Mouse (Mus musculus) liver, embryonic 12.5 days (tissue): ENCODE measurements around the gene Atg2b. TPM values are rescaled to one million over a fixed set of nuclear protein-coding genes. Genes with fewer than 3 reads are reported as not detected.

ENCODE experiments used
- ATAC-seq: fragments of 200-750 bp; cut with Nextera tagmentation; 2 replicates; pipeline ENCODE4 v1.8.0; 2017; ENCODE audit warnings: moderate number of reproducible peaks, mild to moderate bottlenecking, moderate library complexity
- H3K27ac ChIP-seq: fragments of 300-500 bp; sonication (generic); 2 replicates; pipeline ENCODE4 v1.5.1; 2016; ENCODE audit warnings: mild to moderate bottlenecking
- H3K27me3 ChIP-seq: fragments of 300-500 bp; sonication (generic); replicated peaks from 2 replicates; pipeline ENCODE4 v1.6.1; 2016; ENCODE audit warnings: mild to moderate bottlenecking, moderate library complexity
- H3K36me3 ChIP-seq: fragments of 300-500 bp; sonication (generic); 2 replicates; pipeline ENCODE4 v1.6.1; 2016; ENCODE audit warnings: mild to moderate bottlenecking, moderate library complexity
- H3K4me1 ChIP-seq: fragments of 300-500 bp; sonication (generic); 2 replicates; pipeline ENCODE4 v1.6.1; 2016
- H3K4me2 ChIP-seq: fragments of 300-500 bp; sonication (generic); 2 replicates; pipeline ENCODE4 v1.6.1; 2016; ENCODE audit warnings: mild to moderate bottlenecking, moderate library complexity
- H3K4me3 ChIP-seq: fragments of 300-500 bp; sonication (generic); 2 replicates; pipeline ENCODE4 v1.5.1; 2016; ENCODE audit warnings: mild to moderate bottlenecking, moderate library complexity
- H3K9ac ChIP-seq: fragments of 300-500 bp; sonication (generic); 2 replicates; pipeline ENCODE4 v1.6.1; 2016; ENCODE audit warnings: mild to moderate bottlenecking, moderate library complexity
- H3K9me3 ChIP-seq: fragments of 300-500 bp; sonication (generic); replicated peaks from 2 replicates; pipeline ENCODE4 v1.6.1; 2016; ENCODE audit warnings: mild to moderate bottlenecking, moderate library complexity
- WGBS: fragments of 180-500 bp; shearing (Covaris S2); methylation state at CpG from one replicate; pipeline ENCODE4 v1.1.7; 2016; ENCODE audit not compliant: insufficient replicate concordance; 5-methylcytosine and 5-hydroxymethylcytosine counted together
- polyA plus RNA-seq: library from polyadenylated mRNA; unstranded; fragments of >200 nt; fragmentation: Nextera tagmentation; extraction: Ambion mirVana; gene quantifications from 2 replicates; pipeline ENCODE4 v1.2.1, GENCODE M21; 2016

The Atg2b gene
- polyA plus RNA-seq, 1 experiment from 2014 or later, result 14.4 TPM

GRCm38 (mm10) chr12:105611045-105611444 is 74.0 kb downstream of the Atg2b start:
- WGBS, result 80% methylated on average over 2 of the region's 2 CpGs
- no peak for ATAC-seq
- H3K36me3 ChIP-seq, result peaks cover 19% of the 10 kb centered on the region

DNA sequence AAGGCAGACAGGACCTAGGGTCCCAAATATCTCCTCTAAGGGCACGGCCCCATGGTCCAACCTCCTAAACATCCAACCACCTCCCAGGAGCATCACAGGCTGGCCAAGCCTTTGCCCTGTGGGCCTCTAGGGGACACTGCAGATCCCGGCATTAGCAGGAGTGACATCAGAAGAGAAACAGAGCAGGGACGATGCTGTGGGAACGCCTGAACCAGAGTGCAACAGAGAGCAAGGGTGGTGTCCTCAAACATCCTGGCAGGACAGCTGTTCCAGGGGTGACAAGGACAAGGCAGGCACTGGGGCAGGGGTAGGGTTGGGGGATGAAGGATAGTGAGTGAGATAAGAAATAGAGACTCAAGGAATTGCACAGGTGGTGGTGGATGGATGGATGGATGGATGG is 78.1 kb downstream of the Atg2b start:
- Histone ChIP-seq H3K27me3 (no peaks in the 10 kb centered on the region), H3K4me3 (no peak overlapping the region), H3K4me2 (no peak overlapping the region), H3K4me1 (no peaks in the 10 kb centered on the region), H3K36me3 (no peaks in the 10 kb centered on the region), H3K27ac (no peak overlapping the region), H3K9me3 (no peaks in the 10 kb centered on the region), H3K9ac (no peak overlapping the region)
- whole genome bisulfite sequencing, result 56% methylated on average over 4 of the region's 4 CpGs
- ATAC-seq, result no peak

More at GRCm38 (mm10) chr12:105611045-105611444, 74.0 kb downstream of the Atg2b start:
- no peaks in the 10 kb centered on the region for H3K27me3 ChIP-seq
- H3K9ac ChIP-seq, result no peak overlapping the region
- no peak overlapping the region for H3K4me2 ChIP-seq
- H3K27ac ChIP-seq, result no peak overlapping the region
- no peak overlapping the region for H3K4me3 ChIP-seq
- no peaks in the 10 kb centered on the region for H3K4me1 ChIP-seq
- H3K9me3 ChIP-seq, result no peaks in the 10 kb centered on the region

DNA sequence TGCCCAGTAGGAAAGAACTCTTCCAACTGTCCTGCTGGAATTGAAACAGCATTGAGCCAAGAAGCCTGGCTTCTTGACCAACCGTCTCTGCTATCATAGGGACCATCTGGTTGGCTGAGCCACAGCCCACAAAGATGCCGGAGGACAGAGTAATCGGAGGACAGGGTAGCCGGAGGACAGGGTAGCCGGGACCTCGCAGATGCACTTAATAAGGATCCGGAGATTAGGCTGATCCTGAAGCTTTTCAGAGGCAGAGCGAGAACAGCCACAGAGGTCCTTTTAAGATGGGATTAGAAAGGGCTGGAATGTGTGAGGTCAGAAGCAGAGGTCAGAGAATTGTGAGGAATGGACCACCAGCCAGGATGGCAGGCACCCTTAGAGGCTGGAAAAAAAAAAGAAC is 79.8 kb downstream of the Atg2b start:
- H3K4me2 ChIP-seq, result no peak overlapping the region
- H3K27me3 ChIP-seq, result no peaks in the 10 kb centered on the region
- no peaks in the 10 kb centered on the region for H3K36me3 ChIP-seq
- no peak overlapping the region for H3K9ac ChIP-seq
- WGBS, result 65% methylated on average over 8 of the region's 8 CpGs
- H3K9me3 ChIP-seq, result no peaks in the 10 kb centered on the region
- H3K27ac ChIP-seq, result no peak overlapping the region
- H3K4me3 ChIP-seq, result no peak overlapping the region
- ATAC-seq, result no peak
- no peaks in the 10 kb centered on the region for H3K4me1 ChIP-seq

- 84% methylated on average over 11 of the region's 11 CpGs for WGBS
Observed at GRCm38 (mm10) chr12:105603904-105604303, 81.1 kb downstream of the Atg2b start.

DNA sequence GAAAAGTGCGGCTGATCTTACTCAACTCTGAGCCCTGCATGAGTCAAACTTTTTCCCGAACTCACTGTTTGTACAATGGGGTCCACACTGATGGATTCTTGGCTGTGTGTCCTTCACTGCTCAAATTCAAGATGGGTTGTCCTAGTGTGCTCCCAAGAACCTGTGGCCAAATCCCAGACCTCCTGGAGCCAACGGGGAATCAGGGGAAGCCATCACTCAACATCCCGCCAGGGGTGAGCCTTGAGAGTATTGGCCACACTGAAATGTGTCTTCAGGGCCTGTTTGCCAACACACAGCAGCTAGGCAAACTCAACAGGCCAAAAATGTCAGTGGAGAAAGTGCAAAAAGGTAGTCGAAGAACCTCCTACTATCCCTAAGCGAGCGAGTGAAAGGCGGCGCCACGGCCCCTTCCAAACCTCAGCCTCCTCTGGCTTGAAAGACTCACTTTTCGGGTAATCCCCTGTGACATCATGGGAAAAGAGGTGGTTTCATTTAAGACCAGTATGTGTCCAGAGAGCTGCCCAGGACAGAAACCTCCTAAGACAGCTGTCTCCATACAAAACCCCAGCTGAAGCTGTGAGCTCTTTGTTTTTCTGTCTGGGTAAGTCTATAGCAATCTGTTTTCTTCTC is 82.3 kb downstream of the Atg2b start, which contains the start of gene Bdkrb1:
Gene Bdkrb1 (plus strand): TSS at position 505 of the 630 bp plus-strand sequence.
- H3K36me3 ChIP-seq, result no peaks in the 10 kb centered on the region
- ATAC-seq, result no peak
- H3K27ac ChIP-seq, result no peak within 1 kb of the TSS
- H3K4me3 ChIP-seq, result no peak within 1 kb of the TSS
- no peak within 1 kb of the TSS for H3K9ac ChIP-seq
- H3K27me3 ChIP-seq, result no peaks in the 10 kb centered on the region
- no peaks in the 10 kb centered on the region for H3K9me3 ChIP-seq
- H3K4me1 ChIP-seq, result no peaks in the 10 kb centered on the region
- H3K4me2 ChIP-seq, result no peak within 1 kb of the TSS
- WGBS, result 82% methylated on average over 11 of the region's 11 CpGs

More at GRCm38 (mm10) chr12:105603904-105604303, 81.1 kb downstream of the Atg2b start:
- Histone ChIP-seq H3K4me3 (no peak overlapping the region), H3K36me3 (no peaks in the 10 kb centered on the region), H3K9me3 (no peaks in the 10 kb centered on the region), H3K4me2 (no peak overlapping the region), H3K9ac (no peak overlapping the region), H3K27me3 (no peaks in the 10 kb centered on the region), H3K4me1 (no peaks in the 10 kb centered on the region), H3K27ac (no peak overlapping the region)
- no peak for ATAC-seq

DNA sequence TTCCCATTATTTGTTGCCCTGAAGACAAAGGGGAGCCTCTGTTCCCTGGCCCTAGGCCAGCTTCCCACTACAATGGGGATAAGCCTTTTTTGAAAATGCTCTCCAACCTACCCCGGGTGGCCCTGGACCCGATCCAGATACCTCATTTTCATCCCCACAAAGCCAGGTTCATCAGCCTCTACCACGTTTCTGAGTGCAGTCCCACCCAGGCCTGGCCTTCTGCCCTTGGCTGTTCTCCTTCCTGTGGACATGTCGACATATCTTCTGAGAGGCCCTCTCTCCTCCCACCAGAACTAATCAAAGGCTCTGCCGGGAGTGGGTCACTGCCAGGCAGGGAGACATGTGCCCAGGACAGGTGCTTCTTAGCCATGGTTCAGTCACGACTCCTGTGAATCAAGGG is 83.4 kb downstream of the Atg2b start:
- no peak overlapping the region for H3K4me2 ChIP-seq
- no peak overlapping the region for H3K4me3 ChIP-seq
- no peak overlapping the region for H3K9ac ChIP-seq
- no peak for ATAC-seq
- 70% methylated on average over 6 of the region's 6 CpGs for WGBS
- no peaks in the 10 kb centered on the region for H3K4me1 ChIP-seq
- no peaks in the 10 kb centered on the region for H3K9me3 ChIP-seq
- no peak overlapping the region for H3K27ac ChIP-seq
- no peaks in the 10 kb centered on the region for H3K36me3 ChIP-seq
- H3K27me3 ChIP-seq, result no peaks in the 10 kb centered on the region

DNA sequence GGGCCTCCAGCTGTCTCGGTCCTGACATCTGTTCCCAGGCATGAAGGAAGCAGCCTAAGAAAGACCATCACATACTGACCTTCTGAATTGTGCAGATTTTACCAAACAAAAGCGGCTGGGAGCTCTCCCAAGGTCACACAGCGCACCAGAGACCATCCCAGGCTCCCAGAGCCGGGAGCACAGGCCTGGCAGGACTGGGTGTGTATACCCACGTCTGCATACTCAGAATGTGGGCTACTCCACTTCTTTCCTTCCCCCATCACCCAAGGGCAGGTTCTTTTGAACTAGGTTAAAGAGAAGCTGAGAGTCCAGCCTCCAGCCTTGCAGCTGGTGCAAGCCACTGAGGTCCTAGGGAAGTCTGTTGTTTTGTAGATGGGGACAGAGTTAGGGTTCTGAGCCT is 85.9 kb downstream of the Atg2b start:
- ATAC-seq, result no peak
- Histone ChIP-seq H3K4me2 (no peak overlapping the region), H3K36me3 (no peaks in the 10 kb centered on the region), H3K9me3 (no peaks in the 10 kb centered on the region), H3K4me3 (no peak overlapping the region), H3K27ac (no peak overlapping the region), H3K27me3 (no peaks in the 10 kb centered on the region), H3K9ac (no peak overlapping the region), H3K4me1 (no peaks in the 10 kb centered on the region)
- 64% methylated on average over 5 of the region's 5 CpGs for WGBS

DNA sequence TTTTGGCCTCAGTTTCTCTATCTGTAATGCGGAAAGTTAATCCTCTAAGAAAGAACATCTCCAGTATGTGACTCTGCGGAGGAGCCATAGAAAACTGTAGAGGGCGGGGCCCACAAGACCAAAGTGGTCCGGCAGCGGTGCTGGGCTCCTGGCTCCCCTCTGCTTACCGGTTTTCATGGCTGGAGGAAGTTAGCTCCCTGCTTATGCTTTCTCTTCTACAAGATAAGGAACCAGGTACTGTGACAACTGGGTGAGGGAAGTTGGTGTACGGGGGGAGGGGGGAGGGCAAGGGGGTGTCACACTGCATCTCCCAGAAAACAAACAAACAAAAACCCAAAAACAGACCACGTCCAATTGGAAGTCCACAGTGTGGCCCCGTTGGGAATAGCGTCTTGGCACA is 86.5 kb downstream of the Atg2b start:
- no peak for ATAC-seq
- WGBS, result 51% methylated on average over 10 of the region's 10 CpGs
- no peak overlapping the region for H3K4me2 ChIP-seq
- H3K9ac ChIP-seq, result no peak overlapping the region
- no peaks in the 10 kb centered on the region for H3K9me3 ChIP-seq
- H3K27ac ChIP-seq, result no peak overlapping the region
- no peak overlapping the region for H3K4me3 ChIP-seq
- no peaks in the 10 kb centered on the region for H3K4me1 ChIP-seq
- H3K36me3 ChIP-seq, result no peaks in the 10 kb centered on the region
- H3K27me3 ChIP-seq, result no peaks in the 10 kb centered on the region

GRCm38 (mm10) chr12:105597135-105597534 is 87.9 kb downstream of the Atg2b start:
- Histone ChIP-seq H3K4me1 (no peaks in the 10 kb centered on the region), H3K9me3 (no peaks in the 10 kb centered on the region), H3K9ac (no peak overlapping the region), H3K36me3 (no peaks in the 10 kb centered on the region), H3K27me3 (no peaks in the 10 kb centered on the region), H3K4me3 (no peak overlapping the region), H3K27ac (no peak overlapping the region), H3K4me2 (no peak overlapping the region)
- ATAC-seq, result 0 out of 2 replicates have a peak, but pooled peaks have one; percentile 14
- WGBS, result 79% methylated on average over 8 of the region's 8 CpGs

DNA sequence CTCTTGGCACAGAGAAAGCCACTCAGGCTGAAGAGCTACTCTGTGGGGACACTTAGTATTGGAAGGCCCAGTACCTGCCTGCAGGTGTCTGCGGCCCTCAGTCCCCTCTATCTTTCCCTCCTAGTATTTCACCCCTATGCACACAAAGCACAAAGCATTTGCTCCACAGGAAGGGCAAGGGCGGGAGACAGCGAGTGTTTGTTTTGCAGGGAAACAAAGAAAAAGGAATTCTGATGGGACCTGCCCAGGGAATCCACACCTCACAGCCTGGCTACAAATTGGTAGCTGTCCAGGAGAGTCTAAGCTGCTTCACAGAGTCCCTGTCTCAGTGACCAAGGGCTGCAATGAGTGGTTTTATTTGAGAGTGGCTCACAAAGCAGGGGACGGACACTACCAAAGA is 91.5 kb downstream of the Atg2b start:
- H3K9ac ChIP-seq, result no peak overlapping the region
- H3K4me2 ChIP-seq, result no peak overlapping the region
- no peak overlapping the region for H3K27ac ChIP-seq
- no peaks in the 10 kb centered on the region for H3K27me3 ChIP-seq
- no peaks in the 10 kb centered on the region for H3K4me1 ChIP-seq
- WGBS, result 57% methylated on average over 4 of the region's 4 CpGs
- ATAC-seq, result no peak
- no peak overlapping the region for H3K4me3 ChIP-seq
- H3K36me3 ChIP-seq, result no peaks in the 10 kb centered on the region
- no peaks in the 10 kb centered on the region for H3K9me3 ChIP-seq

- Histone ChIP-seq H3K4me1 (no peaks in the 10 kb centered on the region), H3K27me3 (no peaks in the 10 kb centered on the region), H3K4me2 (no peak overlapping the region), H3K9ac (no peak overlapping the region), H3K27ac (no peak overlapping the region), H3K9me3 (no peaks in the 10 kb centered on the region), H3K4me3 (no peak overlapping the region), H3K36me3 (no peaks in the 10 kb centered on the region)
- 86% methylated on average over 23 of the region's 23 CpGs for WGBS
- ATAC-seq, result no peak
Observed at GRCm38 (mm10) chr12:105592361-105592761, 92.7 kb downstream of the Atg2b start.

DNA sequence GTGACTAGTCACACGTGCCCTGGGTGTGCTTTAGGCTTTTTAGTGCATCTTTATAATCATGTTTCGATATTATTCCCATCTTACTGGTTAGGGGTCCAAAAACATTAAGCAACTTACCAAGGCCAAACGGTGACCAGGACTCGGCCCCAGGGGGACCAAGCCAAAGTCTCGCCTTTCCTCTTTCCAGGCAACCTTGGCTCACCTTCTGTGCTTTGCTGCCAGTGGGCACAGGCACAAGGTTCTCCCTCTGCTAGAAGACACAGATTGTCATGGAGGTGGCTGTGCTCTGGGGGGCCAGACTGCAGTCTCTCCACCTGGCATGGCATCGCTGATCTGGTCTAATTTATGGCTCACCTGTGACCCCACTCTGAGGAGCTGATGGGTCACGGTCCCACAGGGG is 94.2 kb downstream of the Atg2b start:
- no peak overlapping the region for H3K4me3 ChIP-seq
- WGBS, result 69% methylated on average over 7 of the region's 7 CpGs
- ATAC-seq, result no peak
- no peak overlapping the region for H3K27ac ChIP-seq
- no peak overlapping the region for H3K9ac ChIP-seq
- H3K27me3 ChIP-seq, result peaks cover 11% of the 10 kb centered on the region
- H3K4me1 ChIP-seq, result no peaks in the 10 kb centered on the region
- H3K4me2 ChIP-seq, result no peak overlapping the region
- no peaks in the 10 kb centered on the region for H3K9me3 ChIP-seq
- no peaks in the 10 kb centered on the region for H3K36me3 ChIP-seq

DNA sequence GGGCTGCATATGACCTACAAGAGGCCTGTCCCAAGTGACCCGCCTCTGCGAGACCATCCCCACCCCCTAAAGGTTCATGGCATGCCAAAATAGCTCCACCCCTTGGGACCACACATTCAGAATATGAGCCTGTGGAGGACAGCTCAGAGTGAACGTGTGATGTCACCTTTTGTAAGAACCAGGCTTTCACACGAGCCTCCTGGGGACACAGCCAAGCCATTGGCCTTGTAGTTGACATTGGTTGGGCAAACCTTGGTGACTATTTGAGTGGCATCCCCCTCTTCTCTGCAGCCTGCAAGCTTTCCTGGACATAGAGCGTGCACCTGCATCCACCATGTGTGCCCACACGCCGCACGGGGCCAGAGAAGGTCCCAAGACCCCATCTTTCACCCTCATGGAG is 97.5 kb downstream of the Atg2b start:
- whole genome bisulfite sequencing, result 74% methylated on average over 8 of the region's 8 CpGs
- ATAC-seq, result no peak
- Histone ChIP-seq H3K4me2 (no peak overlapping the region), H3K36me3 (no peaks in the 10 kb centered on the region), H3K9ac (no peak overlapping the region), H3K9me3 (no peaks in the 10 kb centered on the region), H3K27ac (no peak overlapping the region), H3K27me3 (peaks cover 21% of the 10 kb centered on the region), H3K4me1 (peaks cover 18% of the 10 kb centered on the region), H3K4me3 (no peak overlapping the region)
